Mouse (Mus musculus) layer of hippocampus, postnatal 36 days (tissue): Measurements from ENCODE around the gene Emx1. TPM values are rescaled to one million over a fixed set of nuclear protein-coding genes. Genes with fewer than 3 reads are reported as not detected.
A peak's percentile ranks its signal among the peaks of the same experiment; 100 is the strongest.

Experiments
- DNase-seq, 2 experiments: peaks; one replicate each; pipeline ENCODE4 v3.0.0; 2022
- total RNA-seq, 2 experiments: library from RNA; stranded (reverse); gene quantifications; 2 replicates each; pipeline ENCODE4 v1.2.3; 2021

Emx1 gene
- total RNA-seq, 2 experiments from 2014 or later = 17.6 to 19.3 TPM

GRCm38 (mm10) chr6:85189911-85190591, 2.8 kb downstream of the Emx1 start:
- DNase-seq = peak; percentile 56

- peak in 1 of 2 experiments; percentile 34 for DNase-seq
Observed at GRCm38 (mm10) chr6:85190671-85191070, 3.4 kb downstream of the Emx1 start.

- DNase-seq = no peak
Observed at GRCm38 (mm10) chr6:85191751-85192440, 4.7 kb downstream of the Emx1 start.

- DNase-seq = peak in 1 of 2 experiments; percentile 24
Observed at GRCm38 (mm10) chr6:85193381-85194318, 6.4 kb downstream of the Emx1 start.

- no peak for DNase-seq
Observed at GRCm38 (mm10) chr6:85197951-85198350, 10.7 kb downstream of the Emx1 start.

- no peak for DNase-seq
Observed at GRCm38 (mm10) chr6:85206182-85206938, 19.1 kb downstream of the Emx1 start.

- DNase-seq = no peak
Observed at GRCm38 (mm10) chr6:85206939-85207285, 19.7 kb downstream of the Emx1 start.

- DNase-seq = no peak
Observed at GRCm38 (mm10) chr6:85207345-85207744, 20.1 kb downstream of the Emx1 start.

- no peak for DNase-seq
Observed at GRCm38 (mm10) chr6:85209226-85209967, 22.2 kb downstream of the Emx1 start.

- DNase-seq = no peak
Observed at GRCm38 (mm10) chr6:85210686-85211085, 23.4 kb downstream of the Emx1 start.

- no peak for DNase-seq
Observed at GRCm38 (mm10) chr6:85218251-85218650, 31.0 kb downstream of the Emx1 start.

GRCm38 (mm10) chr6:85218684-85219445, 31.6 kb downstream of the Emx1 start:
- DNase-seq = no peak

- no peak for DNase-seq
Observed at GRCm38 (mm10) chr6:85219706-85220105, 32.5 kb downstream of the Emx1 start.

- DNase-seq = no peak
Observed at GRCm38 (mm10) chr6:85220917-85221316, 33.7 kb downstream of the Emx1 start.

- no peak for DNase-seq
Observed at GRCm38 (mm10) chr6:85222551-85222950, 35.3 kb downstream of the Emx1 start.

- no peak for DNase-seq
Observed at GRCm38 (mm10) chr6:85223498-85224150, 36.4 kb downstream of the Emx1 start.

- no peak for DNase-seq
Observed at GRCm38 (mm10) chr6:85224442-85224891, 37.2 kb downstream of the Emx1 start.

GRCm38 (mm10) chr6:85226570-85226969, 39.3 kb downstream of the Emx1 start:
- no peak for DNase-seq

GRCm38 (mm10) chr6:85227520-85227919, 40.3 kb downstream of the Emx1 start:
- DNase-seq = no peak

- no peak for DNase-seq
Observed at GRCm38 (mm10) chr6:85230762-85231161, 43.5 kb downstream of the Emx1 start.
